Mouse (Mus musculus) heart, postnatal 0 days (tissue): ENCODE data around the gene Nsl1. TPM values are rescaled to one million over a fixed set of nuclear protein-coding genes. Genes with fewer than 3 reads are reported as not detected.

ENCODE experiments used
- ATAC-seq: fragments of 200-750 bp; cut with Nextera tagmentation; 2 replicates; pipeline ENCODE4 v1.8.0; 2017; ENCODE audit warnings: low read depth, moderate number of reproducible peaks, moderate library complexity; ENCODE audit not compliant: insufficient read depth
- DNase-seq: peaks from one replicate; pipeline ENCODE4 v3.0.0-alpha.2; 2016; ENCODE audit warnings: low spot score
- H3K27ac ChIP-seq: fragments of 300-500 bp; sonication (generic); 2 replicates; pipeline ENCODE4 v1.5.1; 2014; ENCODE audit warnings: low read depth, mild to moderate bottlenecking
- H3K27me3 ChIP-seq: fragments of 300-500 bp; sonication (generic); 2 replicates; pipeline ENCODE4 v1.6.1; 2014; ENCODE audit warnings: low read length, mixed read lengths; ENCODE audit not compliant: control insufficient read depth, insufficient read depth
- H3K36me3 ChIP-seq: fragments of 300-500 bp; sonication (generic); replicated peaks from 2 replicates; pipeline ENCODE4 v1.6.1; 2014; ENCODE audit warnings: low read length, mixed read lengths; ENCODE audit not compliant: control insufficient read depth, insufficient read depth
- H3K4me1 ChIP-seq: fragments of 300-500 bp; sonication (generic); 2 replicates; pipeline ENCODE4 v1.6.1; 2014; ENCODE audit warnings: antibody characterized with exemption; ENCODE audit not compliant: control insufficient read depth, insufficient read depth
- H3K4me2 ChIP-seq: fragments of 300-500 bp; sonication (generic); 2 replicates; pipeline ENCODE4 v1.6.1; 2014; ENCODE audit warnings: low read depth, mild to moderate bottlenecking, low read length, moderate library complexity
- H3K4me3 ChIP-seq: fragments of 300-500 bp; sonication (generic); 2 replicates; pipeline ENCODE4 v1.5.1; 2014; ENCODE audit warnings: low read depth, low read length
- H3K9ac ChIP-seq: fragments of 300-500 bp; sonication (generic); replicated peaks from 2 replicates; pipeline ENCODE4 v1.6.1; 2014; ENCODE audit warnings: low read depth, low read length, mixed read lengths
- H3K9me3 ChIP-seq: fragments of 300-500 bp; sonication (generic); replicated peaks from 2 replicates; pipeline ENCODE4 v1.6.1; 2016; ENCODE audit warnings: low read length; ENCODE audit not compliant: control insufficient read depth
- CTCF ChIP-seq: IDR thresholded peaks from 2 replicates; pipeline ENCODE4 v1.5.1; 2016; ENCODE audit warnings: antibody characterized with exemption, control low read depth, low read depth
- EP300 ChIP-seq: IDR thresholded peaks from 2 replicates; pipeline ENCODE4 v1.6.1; 2016; ENCODE audit warnings: antibody characterized with exemption, low read depth
- WGBS: fragments of 180-500 bp; shearing (Covaris S2); extraction: QIAGEN DNeasy Blood & Tissue Kit; methylation state at CpG from one replicate; pipeline ENCODE4 v1.1.7; 2014; 5-methylcytosine and 5-hydroxymethylcytosine counted together
- polyA plus RNA-seq: library from polyadenylated mRNA; unstranded; fragments of >200 nt; fragmentation: Nextera tagmentation; extraction: Ambion mirVana; gene quantifications from 2 replicates; pipeline ENCODE4 v1.2.1, GENCODE M21; 2015
- total RNA-seq: library from RNA; depleted of rRNA; stranded (reverse); fragments of >200 nt; gene quantifications from 2 replicates; pipeline ENCODE4 v1.2.3, GENCODE M21; 2014; ENCODE audit warnings: low replicate concordance

Nsl1 gene
- total and polyA plus RNA-seq, 2 experiments from 2014 or later, result 3.0 to 3.5 TPM

DNA sequence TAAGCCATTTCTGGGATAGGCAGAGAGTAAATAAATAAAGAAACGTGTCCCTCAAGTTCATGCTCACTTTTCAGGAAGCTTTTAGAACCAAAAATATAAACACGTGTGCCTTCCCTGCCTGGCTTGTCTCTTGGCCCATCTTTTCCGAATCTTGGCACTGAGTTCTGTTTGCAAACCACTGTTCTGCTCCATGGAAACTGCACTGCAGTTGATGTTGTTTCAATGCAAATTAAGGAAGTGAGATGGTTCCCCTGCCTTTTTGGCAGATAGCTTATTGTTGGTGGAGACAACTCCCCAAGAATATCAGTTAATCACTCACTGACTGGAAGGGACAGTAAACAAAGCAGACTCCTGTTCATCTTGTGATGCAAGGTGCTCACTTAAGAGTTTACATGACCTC is 59.9 kb downstream of the Nsl1 start:
- ATAC-seq (no peak), DNase-seq (no peak)
- no peaks in the 10 kb centered on the region for H3K27me3 ChIP-seq
- H3K36me3 ChIP-seq, result no peaks in the 10 kb centered on the region
- no peak overlapping the region for H3K4me3 ChIP-seq
- H3K4me1 ChIP-seq, result no peaks in the 10 kb centered on the region
- H3K9me3 ChIP-seq, result no peaks in the 10 kb centered on the region
- H3K9ac ChIP-seq, result no peak overlapping the region
- TF ChIP-seq CTCF (no peak), EP300 (no peak)
- H3K27ac ChIP-seq, result no peak overlapping the region
- 42% methylated on average over 3 of the region's 3 CpGs for WGBS
- no peak overlapping the region for H3K4me2 ChIP-seq

DNA sequence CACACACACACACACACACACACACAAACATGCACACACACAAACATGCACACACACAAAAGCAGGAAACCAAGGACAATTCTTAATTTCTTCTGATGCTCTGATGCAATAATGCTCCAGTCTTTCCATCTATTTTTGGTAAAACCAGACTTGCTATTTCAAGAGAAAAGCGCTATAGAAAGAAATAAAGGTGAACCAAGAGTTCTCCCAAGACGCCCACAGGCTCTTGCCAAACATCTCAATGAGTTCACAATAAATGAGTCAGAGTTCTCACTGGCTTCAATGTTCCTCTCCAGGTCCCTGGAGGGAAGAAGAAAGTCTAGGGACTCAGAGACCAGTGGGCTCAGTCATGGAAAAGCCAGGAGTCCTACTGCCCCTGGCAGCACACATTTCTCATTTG is 60.9 kb downstream of the Nsl1 start:
- DNase-seq (no peak), ATAC-seq (no peak)
- no peaks in the 10 kb centered on the region for H3K4me1 ChIP-seq
- H3K4me2 ChIP-seq, result no peak overlapping the region
- H3K4me3 ChIP-seq, result no peak overlapping the region
- H3K27ac ChIP-seq, result no peak overlapping the region
- no peaks in the 10 kb centered on the region for H3K36me3 ChIP-seq
- 77% methylated on average over 2 of the region's 2 CpGs for WGBS
- TF ChIP-seq CTCF (no peak), EP300 (no peak)
- H3K27me3 ChIP-seq, result no peaks in the 10 kb centered on the region
- no peak overlapping the region for H3K9ac ChIP-seq
- H3K9me3 ChIP-seq, result no peaks in the 10 kb centered on the region

DNA sequence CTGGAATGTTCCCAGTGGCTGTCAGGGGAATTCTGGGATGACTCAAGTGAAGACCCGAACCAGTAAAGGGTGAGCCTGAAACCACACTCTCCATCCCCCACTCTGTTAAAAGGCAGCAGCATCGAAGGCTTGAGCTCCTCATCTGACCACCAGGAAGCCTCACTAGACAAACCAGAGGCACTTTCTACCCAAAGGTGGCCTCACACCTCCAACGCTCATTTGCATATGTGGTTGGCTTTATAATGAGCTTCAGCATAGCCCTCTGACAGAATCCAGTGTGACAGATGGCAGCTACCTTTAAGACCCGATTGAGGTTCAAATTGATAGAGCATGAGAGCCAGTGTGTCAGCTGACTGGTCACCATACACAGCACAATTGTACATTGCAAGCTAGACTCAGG is 61.5 kb downstream of the Nsl1 start:
- Histone ChIP-seq H3K9ac (no peak overlapping the region), H3K4me2 (no peak overlapping the region), H3K9me3 (no peaks in the 10 kb centered on the region), H3K4me1 (no peaks in the 10 kb centered on the region), H3K4me3 (no peak overlapping the region), H3K27ac (no peak overlapping the region), H3K27me3 (no peaks in the 10 kb centered on the region), H3K36me3 (no peaks in the 10 kb centered on the region)
- TF ChIP-seq EP300 (no peak), CTCF (no peak)
- no peak for ATAC-seq
- WGBS, result 47% methylated on average over 4 of the region's 4 CpGs
- no peak for DNase-seq

DNA sequence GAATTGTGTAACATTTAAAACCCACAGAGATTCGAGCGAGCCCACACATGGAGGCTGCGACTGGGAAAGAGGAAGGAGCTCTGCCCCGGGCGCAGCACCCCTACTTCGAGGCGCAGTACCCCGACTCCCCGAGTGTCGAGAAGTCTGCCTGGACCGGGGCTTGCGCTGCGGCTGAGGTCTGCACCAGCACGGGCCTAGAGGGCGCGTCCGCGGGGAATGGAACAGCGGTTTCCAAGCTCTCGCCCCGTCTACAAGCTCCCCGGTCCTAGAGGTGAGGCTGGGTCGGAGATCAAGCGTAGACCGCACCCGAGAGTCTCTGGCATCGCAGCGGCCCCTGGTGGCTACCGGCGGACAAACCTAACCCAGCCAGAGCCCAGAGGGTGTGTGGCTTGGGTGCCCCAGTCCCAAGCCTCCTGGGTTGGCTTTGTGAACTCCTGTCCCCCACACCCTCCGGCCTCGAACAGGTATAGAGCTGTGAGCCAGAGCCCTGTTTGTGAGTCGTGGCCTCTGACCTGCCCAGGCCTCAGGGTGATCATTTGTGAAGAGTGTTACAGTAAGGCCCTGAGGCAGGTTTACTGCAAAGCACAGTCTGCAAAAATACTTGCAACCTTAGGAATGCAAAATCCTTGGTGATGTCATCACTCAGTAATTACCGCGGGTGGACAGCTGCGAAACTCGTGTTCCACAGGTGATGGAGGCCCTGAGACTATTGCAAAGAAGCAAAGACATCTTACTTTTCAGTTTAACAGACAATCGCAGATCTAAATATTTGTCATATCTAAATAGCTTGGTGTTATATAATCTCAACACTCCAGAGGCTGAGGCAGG is 63.2 kb downstream of the Nsl1 start:
- WGBS, result 13% methylated on average over 38 of the region's 38 CpGs
- ATAC-seq (peak; percentile 85), DNase-seq (peak; percentile 51)
- H3K9ac ChIP-seq, result no peak overlapping the region
- H3K27me3 ChIP-seq, result no peaks in the 10 kb centered on the region
- no peaks in the 10 kb centered on the region; the same call in 1 of the 2 replicates for H3K9me3 ChIP-seq
- peak overlapping the region; percentile 57 for H3K4me2 ChIP-seq
- no peaks in the 10 kb centered on the region for H3K36me3 ChIP-seq
- no peaks in the 10 kb centered on the region for H3K4me1 ChIP-seq
- peak overlapping the region; percentile 37 for H3K4me3 ChIP-seq
- TF ChIP-seq CTCF, result peak; percentile 81
- no peak for TF ChIP-seq EP300
- H3K27ac ChIP-seq, result no peak overlapping the region

DNA sequence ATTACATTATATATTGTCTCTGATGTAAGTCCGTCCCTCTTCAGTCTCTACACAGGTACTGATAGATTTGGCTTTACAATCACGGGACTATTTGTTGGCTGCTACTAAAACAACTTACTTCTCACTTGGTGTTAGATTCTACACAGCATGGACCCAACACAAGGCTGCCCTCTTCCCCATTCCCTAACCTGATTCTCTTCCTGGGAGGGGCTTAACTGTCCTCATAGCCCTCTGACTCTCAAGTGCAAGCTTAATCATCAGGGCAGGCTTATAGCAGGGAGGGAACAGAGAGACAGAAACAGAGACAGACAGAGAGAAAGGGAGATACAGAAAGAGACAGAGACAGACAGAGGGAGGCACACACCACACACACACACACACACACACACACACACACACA is 68.9 kb downstream of the Nsl1 start:
- TF ChIP-seq CTCF, result no peak
- TF ChIP-seq EP300, result no peak
- ATAC-seq, result no peak
- H3K36me3 ChIP-seq, result no peaks in the 10 kb centered on the region
- H3K4me1 ChIP-seq, result no peaks in the 10 kb centered on the region
- no peak overlapping the region for H3K9ac ChIP-seq
- no peak for DNase-seq
- no peak overlapping the region for H3K4me2 ChIP-seq
- no peak overlapping the region for H3K27ac ChIP-seq
- H3K27me3 ChIP-seq, result no peaks in the 10 kb centered on the region
- no peaks in the 10 kb centered on the region; the same call in 1 of the 2 replicates for H3K9me3 ChIP-seq
- WGBS, result 80% methylated on average over 2 of the region's 2 CpGs
- H3K4me3 ChIP-seq, result no peak overlapping the region

DNA sequence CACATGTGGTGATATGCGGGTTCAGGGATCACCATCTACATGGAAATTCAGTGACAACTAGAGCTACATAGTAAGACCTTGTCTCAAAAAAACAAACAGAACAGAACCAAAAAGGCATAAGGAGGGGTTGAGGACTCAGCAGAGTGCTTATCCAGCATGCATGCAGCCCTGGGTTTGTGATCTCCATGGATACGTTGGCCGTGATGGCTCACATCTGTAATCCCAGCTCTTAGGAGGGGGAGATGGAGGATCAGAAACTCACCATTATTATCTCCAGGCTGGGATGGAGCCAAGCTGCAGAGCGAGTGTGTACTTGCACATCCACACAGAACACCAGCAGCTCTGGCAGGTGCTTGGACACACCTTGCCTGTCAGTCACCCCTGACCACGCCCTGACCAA is 69.4 kb downstream of the Nsl1 start:
- ATAC-seq, result no peak
- DNase-seq, result no peak
- Histone ChIP-seq H3K9me3 (no peaks in the 10 kb centered on the region; the same call in 1 of the 2 replicates), H3K27ac (no peak overlapping the region), H3K36me3 (no peaks in the 10 kb centered on the region), H3K9ac (no peak overlapping the region), H3K4me2 (no peak overlapping the region), H3K4me3 (no peak overlapping the region), H3K27me3 (no peaks in the 10 kb centered on the region), H3K4me1 (no peaks in the 10 kb centered on the region)
- TF ChIP-seq EP300, result no peak
- no peak for TF ChIP-seq CTCF
- WGBS, result 57% methylated on average over 5 of the region's 5 CpGs
